Mouse (Mus musculus) cerebellum, adult 9-10 months (tissue): Measurements from ENCODE around the gene Coil.
A peak's percentile ranks its signal among the peaks of the same experiment; 100 is the strongest.
"Not testable (repeated sequence)": the region's sequence is repeated elsewhere in the genome, so short reads cannot be mapped to it uniquely, and the experiment has no call there.

Experiments
- DNase-seq: peaks from one replicate; pipeline ENCODE4 v3.0.0; 2022

Gene Coil

DNA sequence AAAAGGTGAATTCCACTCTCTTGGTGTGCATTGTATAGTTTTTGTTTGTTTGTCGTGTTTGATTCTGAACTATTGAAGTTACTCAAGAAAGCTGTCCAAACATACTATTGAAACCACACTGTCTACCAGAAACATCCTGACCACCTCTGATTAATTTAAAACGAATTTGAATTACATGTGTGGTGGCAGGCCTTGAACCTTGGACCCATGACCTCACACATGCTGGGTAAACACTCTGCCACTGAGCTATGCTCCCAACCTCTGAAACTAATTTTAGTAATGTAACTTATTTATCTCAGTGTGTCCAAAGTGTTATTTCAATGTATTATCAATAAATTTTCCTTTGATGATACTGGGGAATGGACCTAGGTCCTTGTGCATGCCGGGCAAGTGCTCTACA, 37.5 kb downstream of the Coil start:
- DNase-seq = no peak

DNA sequence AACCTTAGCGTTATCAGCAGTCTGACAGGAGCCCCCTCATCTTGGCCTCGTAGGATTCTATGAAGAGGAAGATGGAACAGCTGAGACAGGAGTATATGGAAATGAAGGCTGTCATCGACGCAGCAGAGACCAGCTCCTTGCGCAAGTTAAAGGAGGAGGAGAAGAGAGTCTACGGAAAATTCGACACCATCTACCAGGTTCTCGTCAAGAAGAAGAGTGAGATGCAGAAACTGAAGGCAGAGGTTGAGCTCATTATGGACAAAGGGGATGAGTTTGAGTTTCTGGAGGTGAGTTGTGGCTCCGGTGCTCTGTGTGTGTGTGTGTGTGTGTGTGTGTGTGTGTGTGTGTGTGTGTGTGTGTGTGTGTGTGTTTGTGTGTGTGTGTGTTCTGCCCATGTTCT, 39.0 kb downstream of the Coil start:
- no peak for DNase-seq

DNA sequence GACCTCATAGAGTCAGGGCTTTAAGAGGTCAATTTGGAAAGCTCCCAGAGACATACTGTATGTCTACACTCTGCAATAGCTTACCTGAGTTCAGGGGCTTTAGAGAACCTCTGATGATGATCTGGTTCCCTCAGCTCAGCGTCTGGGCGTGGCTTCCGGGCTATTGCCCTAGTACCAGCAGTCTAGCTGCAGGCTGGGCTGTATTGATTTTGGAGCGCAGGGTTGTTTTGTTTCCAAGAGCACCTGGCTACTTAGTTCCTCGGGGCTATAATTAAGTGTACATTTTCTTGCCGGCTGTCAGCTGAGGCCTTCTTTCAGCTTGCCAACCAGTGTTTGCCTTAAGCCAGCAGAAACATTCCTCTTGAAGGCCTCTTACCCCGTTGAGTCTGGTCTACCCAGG, 39.4 kb downstream of the Coil start:
- no peak for DNase-seq

DNA sequence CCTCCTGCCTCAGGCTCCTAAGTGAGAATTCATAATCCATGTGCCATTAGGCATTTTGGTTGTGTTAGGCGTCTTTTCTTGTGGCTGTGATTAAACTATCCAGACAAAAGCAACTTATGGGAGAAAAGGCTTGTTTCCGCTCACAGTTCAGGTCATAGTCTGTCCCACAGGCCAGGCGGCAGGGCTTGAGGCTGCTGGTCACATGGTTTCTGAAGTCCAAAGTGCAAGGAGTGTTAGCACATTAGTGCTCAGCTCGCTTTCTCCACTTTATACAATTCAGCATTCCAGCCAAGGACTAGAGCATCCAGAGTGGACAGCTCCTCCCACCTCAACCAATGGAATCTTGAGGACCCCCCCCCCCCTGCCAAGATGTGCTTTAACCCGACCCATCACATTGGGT, 42.2 kb downstream of the Coil start:
- no peak for DNase-seq

DNA sequence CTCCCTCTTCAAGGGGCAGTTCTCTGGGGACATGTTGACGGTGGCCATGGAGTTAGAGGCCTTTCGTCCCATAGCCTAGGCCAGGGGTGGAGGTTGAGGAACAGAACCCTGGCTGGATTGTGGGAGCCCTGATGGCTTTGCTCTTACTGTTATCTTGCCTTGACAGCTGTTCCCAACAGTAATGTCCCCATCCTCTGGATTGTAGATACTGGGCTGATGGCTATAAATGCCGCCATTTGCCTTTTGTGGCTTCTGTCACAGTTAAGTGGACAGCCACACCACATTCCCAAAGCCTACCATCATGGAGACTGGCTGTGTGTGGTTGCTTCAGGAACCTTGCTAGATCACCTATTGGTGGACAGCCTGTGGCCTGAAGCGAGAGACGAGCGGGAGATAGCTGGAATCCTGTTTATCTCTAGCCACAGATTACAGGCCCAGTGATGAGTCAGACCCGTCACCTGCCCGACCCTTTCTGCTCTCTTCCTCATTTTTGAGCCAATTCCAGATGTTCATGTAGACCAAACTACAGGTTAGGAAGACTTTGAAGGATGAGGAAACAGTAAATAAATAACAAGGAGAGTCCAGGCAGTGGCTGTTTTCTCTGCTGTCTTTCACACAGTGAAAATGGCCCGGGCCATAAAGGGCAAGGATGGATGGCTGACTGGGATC, 47.6 kb downstream of the Coil start:
- DNase-seq = no peak

DNA sequence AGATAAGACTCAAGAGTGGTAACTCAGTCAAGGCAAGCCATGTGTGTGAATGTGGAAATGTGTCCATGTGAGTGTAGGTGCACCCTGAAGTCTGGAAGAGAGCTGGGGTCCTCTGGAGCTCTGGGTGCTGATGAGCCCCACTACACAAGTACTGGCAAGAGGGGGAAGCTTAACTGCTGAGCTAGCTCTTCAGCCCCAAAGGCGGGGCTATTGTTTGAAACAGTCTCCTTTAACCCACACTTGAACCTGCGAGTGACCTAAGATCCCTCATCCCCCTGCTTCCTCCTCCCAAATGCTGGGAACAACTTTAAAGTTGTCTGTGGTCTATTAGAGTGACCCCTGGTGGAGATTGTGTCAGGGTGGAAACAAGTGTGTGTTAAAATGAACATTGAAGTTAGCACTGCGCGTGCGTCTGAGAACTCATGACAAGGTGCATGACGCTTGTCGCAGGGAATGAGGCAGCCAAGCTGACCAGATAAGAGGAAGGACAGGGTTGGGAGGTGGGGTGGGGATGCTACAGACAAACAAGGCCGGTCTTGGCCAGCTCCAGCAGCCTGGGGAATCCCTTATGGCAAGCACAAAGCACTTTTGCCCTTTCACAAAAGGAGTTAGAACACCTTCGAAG, 50.7 kb downstream of the Coil start:
- no peak for DNase-seq

DNA sequence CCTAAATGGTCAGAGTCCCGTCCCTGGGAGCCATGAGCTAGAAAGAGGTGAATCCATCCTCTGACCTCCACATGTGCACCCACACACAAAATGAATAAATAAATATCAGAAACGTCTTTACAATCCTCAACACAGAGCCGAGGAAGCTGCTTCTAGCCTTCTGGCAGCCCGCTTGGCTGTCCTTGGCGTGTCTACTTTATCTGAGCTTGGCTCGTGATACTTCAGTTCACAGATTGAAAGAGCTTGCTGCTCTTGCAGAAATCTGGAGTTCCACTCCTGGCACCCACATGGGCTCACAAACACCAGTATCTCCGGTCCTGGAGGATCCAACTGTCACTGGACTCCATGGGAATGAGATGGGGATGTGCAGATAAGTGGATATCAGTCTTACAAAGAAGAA, 51.6 kb downstream of the Coil start:
- no peak for DNase-seq

DNA sequence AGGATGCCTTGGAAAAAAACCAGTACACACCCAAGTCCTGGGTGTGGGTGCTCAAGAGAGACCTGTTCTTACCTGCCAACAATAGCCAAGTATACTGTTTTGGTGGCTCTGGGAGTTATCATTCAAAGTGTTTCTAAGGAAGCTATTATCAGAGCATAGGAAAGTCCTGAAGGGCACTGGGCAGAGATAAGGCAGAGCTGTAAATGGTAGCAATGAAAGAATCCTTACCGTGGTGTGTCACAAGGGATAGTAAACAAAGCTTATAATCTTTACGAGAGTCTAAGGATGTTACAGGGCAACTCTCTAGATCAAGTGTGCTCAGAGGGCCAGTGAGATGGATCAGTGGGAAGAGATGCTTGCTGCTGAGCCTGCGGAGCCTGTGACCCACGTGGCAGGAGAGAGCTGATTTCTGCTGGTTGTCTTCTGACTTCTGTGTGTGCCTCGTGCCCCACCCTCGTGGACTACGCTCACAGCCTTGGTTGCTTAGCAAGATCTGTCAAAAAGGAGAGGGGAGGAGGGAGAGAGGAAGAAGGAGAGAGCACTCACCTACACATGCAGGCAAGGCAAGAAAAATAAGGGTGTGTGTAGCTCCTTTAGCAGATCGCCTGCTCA, 52.2 kb downstream of the Coil start:
- DNase-seq = no peak

DNA sequence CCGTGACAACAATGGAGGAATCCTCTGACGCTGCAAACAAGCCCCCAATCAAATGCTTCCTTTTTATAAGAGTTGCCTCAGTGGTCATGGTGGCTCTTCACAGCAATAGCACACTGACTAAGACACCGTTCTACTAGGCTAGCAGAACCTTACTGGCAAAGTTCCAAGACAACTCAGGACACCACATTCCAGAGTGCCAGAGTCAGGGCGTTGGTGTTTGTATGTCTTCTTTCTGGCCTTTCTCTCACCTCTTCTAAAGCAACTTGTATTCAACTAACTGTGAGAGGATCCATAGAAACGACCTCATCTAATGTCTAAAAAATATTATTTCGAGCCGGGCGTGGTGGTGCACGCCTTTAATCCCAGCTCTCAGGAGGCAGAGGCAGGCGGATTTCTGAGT, 53.4 kb downstream of the Coil start:
- no peak for DNase-seq

DNA sequence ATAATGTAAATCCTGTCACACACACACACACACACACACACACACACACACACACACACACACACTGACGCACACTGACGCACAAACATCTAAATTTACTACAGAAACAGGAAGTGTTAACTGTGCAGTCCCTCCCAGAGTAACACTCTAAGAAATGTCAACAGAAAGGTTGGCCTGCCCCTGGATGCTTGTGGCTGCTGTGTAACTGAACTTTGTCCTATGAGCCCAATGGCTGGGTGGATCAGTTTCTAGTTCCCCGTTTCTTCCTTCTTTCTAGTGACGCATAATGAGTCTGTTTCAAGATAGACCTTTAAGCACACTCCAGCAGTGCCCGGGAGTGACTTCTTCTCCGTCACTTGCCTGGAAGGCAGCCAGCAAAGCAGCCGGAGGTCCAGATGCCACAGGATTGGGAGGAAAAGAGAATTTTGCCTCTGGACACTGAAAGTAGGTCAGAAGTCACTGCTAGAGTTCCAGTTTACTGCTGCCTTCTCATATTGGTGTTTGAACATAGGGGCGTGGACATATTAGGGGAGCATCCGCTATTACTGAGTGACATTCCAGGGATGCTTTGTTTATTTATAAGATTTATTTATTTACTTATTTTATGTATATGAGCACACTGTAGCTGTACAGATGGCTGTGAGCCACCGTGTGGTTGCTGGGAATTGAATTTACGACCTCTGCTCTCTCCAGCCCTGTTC, 54.3 kb downstream of the Coil start:
- peak; percentile 41 for DNase-seq

DNA sequence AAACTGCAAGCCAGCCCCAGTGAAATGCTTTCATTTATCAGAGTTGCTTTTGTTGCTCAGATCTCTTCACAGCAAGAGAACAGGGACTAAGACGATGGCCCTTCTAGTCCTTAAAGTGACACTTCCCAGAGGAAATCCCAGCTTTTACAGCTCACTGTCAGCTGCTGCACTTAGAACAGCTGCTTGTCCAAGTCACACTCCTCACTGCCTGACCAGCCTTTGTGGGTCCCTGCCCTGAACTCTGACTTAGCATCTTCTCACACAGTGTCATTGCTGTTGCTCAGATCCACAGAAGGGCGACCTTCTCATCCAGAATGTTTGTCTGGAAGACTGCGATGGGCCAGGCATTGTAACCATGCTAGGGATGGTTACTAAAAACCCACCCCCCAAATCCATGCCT, 55.6 kb downstream of the Coil start:
- no peak for DNase-seq

DNA sequence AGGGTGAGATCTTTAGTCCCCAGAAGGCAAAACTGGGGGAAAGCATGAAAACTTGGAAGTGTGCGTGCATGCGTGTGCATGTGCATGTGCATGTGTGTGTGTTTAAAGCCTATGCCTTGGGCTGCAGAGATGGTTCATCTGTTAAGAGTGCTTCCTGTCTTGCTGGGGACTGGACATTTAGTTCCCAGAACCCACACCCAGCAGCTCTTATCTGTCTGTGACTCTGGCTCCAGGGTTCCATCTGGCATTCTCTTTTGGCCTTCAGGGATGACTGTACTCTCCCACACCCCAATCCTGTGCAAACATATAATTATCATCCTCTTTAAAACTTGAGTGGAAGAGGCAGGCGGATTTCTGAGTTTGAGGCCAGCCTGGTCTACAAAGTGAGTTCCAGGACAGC, 56.1 kb downstream of the Coil start:
- DNase-seq = no peak

DNA sequence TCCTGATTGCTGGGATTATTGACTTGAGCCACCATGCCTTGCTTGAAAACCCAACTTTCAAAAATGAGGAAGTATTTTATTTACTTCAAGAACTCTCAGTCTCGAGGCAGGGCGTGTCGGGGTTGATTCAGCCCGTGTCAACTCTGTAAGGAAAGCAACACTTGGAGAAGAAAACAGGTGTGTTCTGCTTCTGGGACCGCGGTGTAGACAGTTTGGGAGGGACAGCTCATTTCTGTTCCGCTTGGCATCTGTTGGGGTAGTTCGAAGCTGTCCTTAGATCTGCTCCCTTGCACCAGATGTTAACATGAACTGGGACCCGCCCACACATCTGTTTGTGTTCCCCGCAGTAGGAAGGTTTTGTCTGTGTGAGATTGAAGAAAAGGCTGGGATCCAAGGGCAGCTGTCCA, 57.9 kb downstream of the Coil start:
- no peak for DNase-seq

DNA sequence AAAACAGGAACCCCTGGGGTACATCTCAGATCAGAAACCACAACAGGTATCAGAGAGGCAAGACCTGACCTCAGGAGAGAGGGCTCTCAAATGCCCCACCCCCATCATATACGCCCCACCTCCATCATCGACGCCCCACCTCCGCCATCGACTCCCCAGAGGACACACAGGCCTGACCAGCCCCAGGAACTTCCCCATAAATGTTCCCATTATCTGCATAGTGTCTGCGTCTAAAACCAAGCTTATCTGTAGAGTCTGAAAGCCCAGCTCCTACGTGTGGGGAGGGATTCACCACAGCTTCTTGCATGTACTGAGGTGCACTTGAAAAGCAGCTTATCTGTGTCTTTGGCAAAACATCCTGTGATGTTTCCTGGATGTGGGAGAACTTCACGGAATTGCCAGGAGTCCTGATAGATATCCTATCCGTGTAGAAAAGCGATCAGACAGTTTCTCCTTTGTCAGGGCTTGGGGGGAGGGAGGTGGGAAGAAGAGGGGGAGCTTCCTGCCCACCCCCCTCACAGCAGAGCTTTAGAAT, 58.9 kb downstream of the Coil start:
- DNase-seq = no peak

DNA sequence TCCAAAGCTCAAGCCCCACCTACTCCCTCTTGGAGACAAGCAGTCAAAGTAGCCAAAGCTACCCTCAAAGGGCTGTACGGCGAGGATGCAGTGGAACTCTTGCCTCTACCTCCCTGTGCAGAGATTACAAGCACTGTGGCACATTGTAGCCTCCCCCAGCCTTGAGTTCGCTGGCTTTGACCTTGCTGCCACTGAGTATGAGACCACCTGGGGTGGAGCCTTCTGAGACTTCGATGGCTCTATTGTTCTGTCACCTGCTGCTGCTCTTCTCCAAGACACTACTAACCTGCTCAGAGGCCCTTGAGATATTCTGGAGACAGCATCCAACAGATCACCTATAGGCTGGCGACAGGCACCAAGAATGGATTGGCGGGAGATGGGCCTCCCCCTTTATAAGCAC, 60.5 kb downstream of the Coil start:
- DNase-seq = no peak

DNA sequence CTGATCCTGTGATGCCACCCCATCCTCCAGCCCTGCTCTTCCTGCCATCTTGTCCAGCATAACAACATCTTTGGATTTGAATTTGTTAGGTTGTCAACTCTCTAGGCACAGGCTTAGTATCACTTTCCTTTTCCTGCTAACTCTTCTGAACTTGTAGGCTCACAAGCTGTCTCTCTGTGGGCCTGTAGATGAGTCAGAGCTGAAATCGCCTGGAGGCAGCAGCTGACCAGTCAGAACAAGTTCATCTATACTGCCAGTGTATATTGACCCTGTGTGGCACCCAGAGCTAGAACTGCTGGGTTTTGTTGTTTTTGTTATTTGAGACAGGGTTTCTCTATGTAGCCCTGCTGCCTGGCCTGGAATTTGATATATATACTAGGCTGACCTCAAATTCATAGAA, 61.1 kb downstream of the Coil start:
- DNase-seq = no peak

DNA sequence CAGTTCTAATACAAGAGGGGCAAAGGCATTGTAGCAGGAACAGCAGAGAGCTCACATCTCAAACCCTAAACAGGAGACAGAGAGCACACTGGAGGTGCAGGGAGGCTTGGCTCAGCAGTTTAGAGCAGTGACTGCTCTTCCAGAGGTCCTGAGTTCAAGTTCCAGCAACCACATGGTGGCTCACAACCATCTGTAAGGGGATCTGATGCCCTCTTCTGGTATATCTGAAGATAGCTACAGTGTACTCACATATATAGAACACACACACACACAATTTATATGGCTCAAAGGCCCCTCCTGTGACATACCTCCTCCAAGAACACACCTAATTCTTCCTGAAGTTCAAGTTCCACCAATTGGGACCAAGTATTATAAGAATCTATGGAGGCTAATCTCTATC, 64.5 kb downstream of the Coil start:
- no peak for DNase-seq

DNA sequence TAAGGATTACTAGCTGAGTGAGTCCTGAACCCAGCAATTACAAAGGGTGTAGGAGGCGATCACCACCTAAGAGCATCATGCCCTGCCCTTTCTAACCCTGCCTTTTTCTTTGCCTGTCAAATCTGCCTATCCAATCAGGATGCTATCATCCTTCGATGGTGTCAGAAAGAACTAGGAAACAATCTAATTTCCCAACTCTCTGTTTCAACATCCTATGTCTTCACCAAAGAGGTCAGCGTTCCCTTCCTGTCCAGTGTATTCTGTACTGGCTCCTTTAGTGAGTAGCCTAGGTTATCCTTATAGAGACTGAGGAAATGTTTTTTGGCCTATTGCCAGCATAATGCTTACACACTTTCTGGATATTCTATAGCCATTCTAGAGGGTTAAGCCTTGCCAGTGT, 65.5 kb downstream of the Coil start:
- no peak for DNase-seq

DNA sequence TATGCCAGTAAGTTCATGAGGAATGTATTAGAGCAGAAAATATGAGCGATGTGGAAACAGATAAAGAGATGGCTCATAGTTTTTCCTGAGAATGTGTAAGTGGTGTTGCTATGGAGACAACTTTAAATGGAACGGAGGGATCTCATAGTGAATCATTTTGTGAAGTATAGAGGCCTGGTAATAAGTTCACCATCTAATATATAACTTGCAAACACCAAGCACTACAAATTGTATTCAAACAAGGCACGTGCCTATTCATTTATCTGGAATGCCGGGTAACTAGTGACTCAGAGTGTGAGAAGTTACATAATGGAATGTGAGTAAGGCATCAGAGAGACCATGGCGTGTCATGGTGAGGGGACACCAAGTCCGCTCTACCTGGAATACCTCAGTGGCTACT, 68.4 kb downstream of the Coil start:
- no peak for DNase-seq

DNA sequence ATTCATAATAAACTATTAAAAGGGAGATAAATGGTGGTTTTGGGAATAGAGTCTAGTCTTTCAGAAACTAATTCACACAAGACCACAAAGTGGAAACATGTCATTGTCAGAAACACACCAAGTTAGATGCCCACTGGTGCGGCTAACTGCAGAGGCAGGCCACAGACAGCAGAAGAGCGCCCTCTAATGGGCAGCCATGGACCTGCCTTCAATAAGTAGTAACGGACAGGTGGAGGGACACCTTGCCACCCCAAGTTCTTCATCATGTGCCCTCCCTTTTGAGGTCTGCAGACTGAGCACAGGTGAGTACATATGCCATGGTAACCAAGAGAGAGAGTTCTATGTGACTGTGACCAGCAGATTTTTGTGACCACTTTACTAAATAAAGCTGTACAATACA, 69.3 kb downstream of the Coil start:
- DNase-seq = peak; percentile 48

DNA sequence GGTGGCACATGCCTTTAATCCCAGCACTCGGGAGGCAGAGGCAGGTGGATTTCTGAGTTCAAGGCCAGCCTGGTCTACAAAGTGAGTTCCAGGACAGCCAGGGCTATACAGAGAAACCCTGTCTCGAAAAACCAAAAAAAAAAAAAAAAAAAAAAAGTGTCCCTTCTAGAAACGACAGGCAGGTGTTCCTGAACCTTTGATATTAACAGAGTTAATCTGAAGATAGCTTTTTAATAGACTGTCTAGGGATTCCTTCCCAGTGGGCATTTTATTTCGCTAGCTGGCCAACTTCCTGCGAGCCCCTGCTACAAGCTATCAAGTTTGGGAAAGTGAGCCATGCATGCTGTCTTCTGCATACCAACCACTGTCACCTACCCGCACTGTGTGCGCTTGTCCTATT, 71.0 kb downstream of the Coil start:
- not testable (repeated sequence) for DNase-seq
